ENCODE assay signal across 7 mouse cellular contexts in the genomic region with DNA sequence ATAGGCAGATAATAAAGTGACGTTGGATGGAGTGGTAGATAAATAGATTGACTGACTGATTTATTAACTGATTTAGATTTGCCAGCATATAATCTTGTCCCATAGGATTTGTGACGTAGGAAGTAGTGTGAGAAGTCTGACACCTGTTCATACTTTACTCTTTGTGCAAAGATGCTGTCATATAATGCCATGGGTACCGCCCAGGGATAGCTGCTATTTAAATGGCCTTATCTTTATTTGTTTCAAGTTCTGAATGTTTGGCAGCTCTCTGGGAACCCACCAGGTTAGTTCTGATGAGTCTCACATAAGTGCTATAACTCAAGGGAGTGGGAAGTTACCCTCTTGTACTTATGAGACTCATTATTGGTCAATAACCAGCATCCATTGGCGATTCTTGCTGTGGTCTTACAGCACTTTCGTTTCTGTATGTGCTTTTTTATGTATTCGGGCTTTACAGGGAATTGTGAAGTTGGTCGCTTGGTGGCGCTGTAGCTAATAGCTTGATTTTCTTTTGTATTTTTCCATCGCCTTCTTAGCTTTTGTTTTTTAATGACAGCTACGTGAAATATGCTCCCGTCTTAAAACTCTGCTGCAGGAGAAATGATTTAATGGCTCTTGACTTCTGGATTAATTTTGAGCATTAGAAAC. TPM values are rescaled to one million over a fixed set of nuclear protein-coding genes. Genes with fewer than 3 reads are reported as not detected.
DNase-seq lines count a peak whose midpoint lies in the region; ATAC-seq and TF ChIP-seq lines count a peak whose summit lies in the region.

No protein-coding gene starts in this region.

- intact Hi-C loops in heart, adult 2 months (cut with DNase I) = loop anchor here (1.0 to 2.0 kb wide), 2 partner anchors 135 to 263 kb away; no protein-coding TSS in a partner anchor

- H3K27ac ChIP-seq in embryonic facial prominence, embryonic 10.5 days (replicated peaks) = no peak overlapping the region
- peak overlapping the region; percentile 49 for H3K27ac ChIP-seq in heart, adult 2 months
- H3K27ac ChIP-seq in kidney, adult 2 months (ENCODE audit: insufficient read depth, low read depth, low read length) = no peak overlapping the region
- no peak overlapping the region for H3K27ac ChIP-seq in limb, embryonic 10.5 days
- no peak overlapping the region for H3K27ac ChIP-seq in midbrain, embryonic 13.5 days

- no peak for ATAC-seq in midbrain, embryonic 13.5 days

- peak; percentile 93; the same call in 1 of the 2 replicates for TF ChIP-seq CTCF in heart, adult 2 months (IDR thresholded peaks at IDR 0.05)
- no peak for TF ChIP-seq CTCF in kidney, adult 2 months (conservative IDR thresholded peaks at IDR 0.05; ENCODE audit: insufficient read depth, insufficient read length, low read depth, low read length)

- 32% methylated on average over 11 of the region's 11 CpGs for WGBS in embryonic facial prominence, embryonic 10.5 days
- WGBS in heart, adult 2 months = 15% methylated on average over 11 of the region's 11 CpGs
- 20% methylated on average over 11 of the region's 11 CpGs for WGBS in kidney, adult 2 months
- 38% methylated on average over 11 of the region's 11 CpGs for WGBS in limb, embryonic 10.5 days
- WGBS in midbrain, embryonic 13.5 days = 27% methylated on average over 11 of the region's 11 CpGs

- no peaks in the 10 kb centered on the region for H3K36me3 ChIP-seq in embryonic facial prominence, embryonic 10.5 days (replicated peaks)
- H3K36me3 ChIP-seq in heart, adult 2 months (ENCODE audit: control insufficient read depth, insufficient read depth, low read length) = no peaks in the 10 kb centered on the region
- no peaks in the 10 kb centered on the region for H3K36me3 ChIP-seq in kidney, adult 2 months (ENCODE audit: control insufficient read depth, insufficient read depth, low read length)
- H3K36me3 ChIP-seq in limb, embryonic 10.5 days = no peaks in the 10 kb centered on the region
- H3K36me3 ChIP-seq in midbrain, embryonic 13.5 days = no peaks in the 10 kb centered on the region

- no peaks in the 10 kb centered on the region for H3K4me1 ChIP-seq in embryonic facial prominence, embryonic 10.5 days
- peaks cover 3% of the 10 kb centered on the region for H3K4me1 ChIP-seq in heart, adult 2 months (ENCODE audit: control insufficient read depth, insufficient read depth, low read length)
- H3K4me1 ChIP-seq in kidney, adult 2 months (ENCODE audit: control insufficient read depth, insufficient read depth, low read length) = peaks cover 3% of the 10 kb centered on the region; the same call in 1 of the 2 replicates
- H3K4me1 ChIP-seq in limb, embryonic 10.5 days = no peaks in the 10 kb centered on the region
- H3K4me1 ChIP-seq in midbrain, embryonic 13.5 days (replicated peaks) = no peaks in the 10 kb centered on the region

- 0 out of 2 replicates have a peak overlapping the region, but pooled peaks have one; percentile 20 for H3K4me2 ChIP-seq in midbrain, embryonic 13.5 days (replicated peaks)

- no peaks in the 10 kb centered on the region; the same call in 1 of the 2 replicates for H3K27me3 ChIP-seq in embryonic facial prominence, embryonic 10.5 days (replicated peaks; ENCODE audit: low read depth, poor library complexity, severe bottlenecking)
- no peaks in the 10 kb centered on the region for H3K27me3 ChIP-seq in heart, adult 2 months (ENCODE audit: control insufficient read depth, insufficient read depth, low read length)
- no peaks in the 10 kb centered on the region for H3K27me3 ChIP-seq in kidney, adult 2 months (replicated peaks; ENCODE audit: control insufficient read depth, insufficient read depth, low read length)
- H3K27me3 ChIP-seq in limb, embryonic 10.5 days (ENCODE audit: low read depth, poor library complexity, severe bottlenecking) = no peaks in the 10 kb centered on the region
- H3K27me3 ChIP-seq in midbrain, embryonic 13.5 days = no peaks in the 10 kb centered on the region

- peak; percentile 42 for DNase-seq in adrenal gland, adult 8-10 months
- DNase-seq in embryonic facial prominence, embryonic 10.5 days (ENCODE audit: low spot score) = peak; percentile 57
- peak; percentile 74 to 81 for DNase-seq in heart, adult 2 months
- peak; percentile 87 for DNase-seq in kidney, adult 2 months
- peak; percentile 58 for DNase-seq in limb, embryonic 10.5 days (ENCODE audit: low spot score)
- DNase-seq in spleen, postnatal 14 days (ENCODE audit: low spot score in 2 of 2) = peak; percentile 7 to 32

- peak overlapping the region; percentile 51; the same call in 1 of the 2 replicates for H3K9ac ChIP-seq in heart, adult 2 months (ENCODE audit: low read depth, low read length)
- no peak overlapping the region for H3K9ac ChIP-seq in midbrain, embryonic 13.5 days (replicated peaks)

- no peaks in the 10 kb centered on the region for H3K9me3 ChIP-seq in embryonic facial prominence, embryonic 10.5 days
- H3K9me3 ChIP-seq in limb, embryonic 10.5 days (replicated peaks) = no peaks in the 10 kb centered on the region
- H3K9me3 ChIP-seq in midbrain, embryonic 13.5 days = no peaks in the 10 kb centered on the region

- H3K4me3 ChIP-seq in embryonic facial prominence, embryonic 10.5 days = no peak overlapping the region
- peak overlapping the region; percentile 37; the same call in 1 of the 2 replicates for H3K4me3 ChIP-seq in heart, adult 2 months
- no peak overlapping the region for H3K4me3 ChIP-seq in kidney, adult 2 months (ENCODE audit: insufficient read depth, low read depth, low read length)
- H3K4me3 ChIP-seq in limb, embryonic 10.5 days = no peak overlapping the region
- no peak overlapping the region for H3K4me3 ChIP-seq in midbrain, embryonic 13.5 days (replicated peaks)

- no peak for TF ChIP-seq EP300 in heart, adult 2 months (IDR thresholded peaks at IDR 0.05; ENCODE audit: insufficient read depth, low read depth, low read length)

- TF ChIP-seq POLR2A in heart, adult 2 months (IDR thresholded peaks at IDR 0.05; ENCODE audit: insufficient read depth, low read depth, low read length) = no peak
- TF ChIP-seq POLR2A in kidney, adult 2 months (IDR thresholded peaks at IDR 0.05; ENCODE audit: low read depth, low read length) = no peak

- no peaks in the 10 kb centered on the region for H3K79me2 ChIP-seq in heart, adult 2 months (replicated peaks; ENCODE audit: control insufficient read depth, insufficient read depth, low read length)

RNA-seq across cellular contexts. Expression of gene Cerkl, which starts 55.2 kb away (rescaled TPM):
- total RNA-seq in adrenal gland, adult 8-10 months (2022) = 1 to 10 TPM in 3 of 4 experiments, under 1 TPM in 1; 0.81 to 1.4 (median 1.0) TPM
- 4.5 and 5.2 TPM in 2 replicates for polyA plus RNA-seq in embryonic facial prominence, embryonic 10.5 days (2016; fragmentation: Nextera tagmentation; extraction: Ambion mirVana)
- total RNA-seq in heart, adult 2 months (2021) = under 1 TPM; 0.73 to 0.82 TPM
- 0.47 and 1.5 TPM in 2 replicates for polyA plus RNA-seq in heart, adult 2 months (2012; rRNA removed)
- polyA plus RNA-seq in kidney, adult 2 months (2012; rRNA removed) = 0.57 and 1.0 TPM in 2 replicates
- 0.19 and 0.89 TPM in 2 replicates for polyA plus RNA-seq in limb, embryonic 10.5 days (2016; fragmentation: Nextera tagmentation; extraction: Ambion mirVana)
- polyA plus RNA-seq in midbrain, embryonic 13.5 days (2015; fragmentation: Nextera tagmentation; extraction: Ambion mirVana) = 1.6 and 2.6 TPM in 2 replicates

RNA-seq across cellular contexts. Expression of gene Neurod1, which starts 55.2 kb away (rescaled TPM):
- total RNA-seq in adrenal gland, adult 8-10 months (2022) = not detected
- 25.1 and 28.7 TPM in 2 replicates for polyA plus RNA-seq in embryonic facial prominence, embryonic 10.5 days (2016; fragmentation: Nextera tagmentation; extraction: Ambion mirVana)
- total RNA-seq in heart, adult 2 months (2021) = not detected
- polyA plus RNA-seq in heart, adult 2 months (2012; rRNA removed) = not detected in 2 replicates
- not detected in 2 replicates for polyA plus RNA-seq in kidney, adult 2 months (2012; rRNA removed)
- 0.06 TPM in 1 of 2 replicates, not detected in the other for polyA plus RNA-seq in limb, embryonic 10.5 days (2016; fragmentation: Nextera tagmentation; extraction: Ambion mirVana)
- 38.5 and 38.8 TPM in 2 replicates for polyA plus RNA-seq in midbrain, embryonic 13.5 days (2015; fragmentation: Nextera tagmentation; extraction: Ambion mirVana)

Comparison
In these comparisons a context has a peak if more than half of its experiments do, and no peak if none do; other contexts are left out.
1. DNase-seq: peak in every context shown above with its lines; median percentile 87 in kidney, adult 2 months; 78 in heart, adult 2 months; 58 in limb, embryonic 10.5 days; 57 in embryonic facial prominence, embryonic 10.5 days; 42 in adrenal gland, adult 8-10 months; 20 in spleen, postnatal 14 days.
2. RNA of gene Neurod1, which starts 55.2 kb away (polyA plus RNA-seq): 38.5 to 38.8 TPM in midbrain, embryonic 13.5 days and 25.1 to 28.7 TPM in embryonic facial prominence, embryonic 10.5 days; not detected in heart, adult 2 months, not detected in kidney, adult 2 months and 0.06 TPM in limb, embryonic 10.5 days; every median in the first group is over 10 times any median in the second.